Mouse (Mus musculus): Measurements from ENCODE around the gene Rec114.

DNA sequence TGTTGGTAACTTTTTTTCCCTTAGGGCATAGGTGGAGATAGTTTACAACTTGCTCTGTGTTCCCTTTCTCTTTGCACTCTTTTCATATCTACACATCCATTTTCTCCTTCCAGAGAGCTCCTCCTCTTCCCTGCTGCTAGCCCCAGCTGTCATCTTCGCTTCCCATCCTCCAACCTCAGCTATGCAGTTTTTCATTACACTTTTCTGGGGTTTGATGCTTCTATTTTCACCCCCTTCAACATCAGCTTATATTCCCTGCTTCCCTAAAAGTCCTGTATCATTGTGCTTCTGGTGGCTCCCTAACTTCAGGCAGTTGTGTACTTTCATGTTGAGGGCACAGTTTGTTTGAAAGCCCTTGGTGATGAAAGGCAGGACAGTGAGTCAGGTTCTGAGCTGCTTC lies 130.0 kb downstream of the Rec114 start:
- no peak for TF ChIP-seq CTCF (IDR thresholded peaks at IDR 0.05; ENCODE audit: low read depth, low read length)
- no peak for TF ChIP-seq POLR2A (IDR thresholded peaks at IDR 0.05; ENCODE audit: insufficient read depth, low read length)

All from ES-Bruce4 (cell line).